Mouse (Mus musculus): Measurements from ENCODE around the gene Clp1. TPM values are rescaled to one million over a fixed set of nuclear protein-coding genes. Genes with fewer than 3 reads are reported as not detected.
"Not testable (repeated sequence)": the region's sequence is repeated elsewhere in the genome, so short reads cannot be mapped to it uniquely, and the experiment has no call there.

The Clp1 gene
- total RNA-seq, 2 experiments from 2014 or later = 13.4 to 15.3 TPM

DNA sequence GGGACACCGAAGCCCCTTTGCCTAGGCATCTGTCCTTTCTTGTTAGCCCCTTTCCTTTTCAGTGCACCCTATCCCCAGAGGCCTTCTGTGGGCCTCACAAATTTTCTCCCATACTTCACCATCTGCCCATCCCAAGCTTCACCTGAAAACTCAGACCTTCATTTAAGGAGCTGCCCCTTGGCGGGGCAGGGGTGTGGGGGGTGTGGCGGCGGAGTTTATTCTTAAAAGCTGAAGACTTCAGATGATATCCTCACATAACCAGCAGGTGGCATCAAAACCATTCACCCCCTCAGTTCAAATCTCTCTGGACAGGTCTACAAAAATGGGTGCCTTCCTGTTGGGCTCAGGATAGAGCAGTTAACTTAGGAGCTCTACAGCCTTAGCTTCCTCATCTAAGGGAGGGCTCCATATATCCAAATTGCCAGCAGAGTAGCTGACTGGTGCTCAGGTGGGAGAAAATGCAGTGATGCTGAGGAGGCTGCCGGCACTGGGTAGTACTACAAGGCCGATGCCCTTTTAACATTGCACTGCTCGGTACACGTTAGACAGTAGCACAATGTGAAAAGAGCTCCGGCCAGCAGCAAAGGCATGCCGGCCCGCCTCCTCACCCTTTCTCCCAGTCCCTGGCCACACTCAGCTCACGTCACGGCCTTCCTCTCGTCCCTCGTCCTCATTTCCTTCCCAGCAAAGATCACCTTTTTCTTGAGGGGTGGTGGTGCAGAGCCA is 13.6 kb upstream of the Clp1 start:
- DNase-seq (ENCODE audit: low spot score in 2 of 2) = no peak

DNA sequence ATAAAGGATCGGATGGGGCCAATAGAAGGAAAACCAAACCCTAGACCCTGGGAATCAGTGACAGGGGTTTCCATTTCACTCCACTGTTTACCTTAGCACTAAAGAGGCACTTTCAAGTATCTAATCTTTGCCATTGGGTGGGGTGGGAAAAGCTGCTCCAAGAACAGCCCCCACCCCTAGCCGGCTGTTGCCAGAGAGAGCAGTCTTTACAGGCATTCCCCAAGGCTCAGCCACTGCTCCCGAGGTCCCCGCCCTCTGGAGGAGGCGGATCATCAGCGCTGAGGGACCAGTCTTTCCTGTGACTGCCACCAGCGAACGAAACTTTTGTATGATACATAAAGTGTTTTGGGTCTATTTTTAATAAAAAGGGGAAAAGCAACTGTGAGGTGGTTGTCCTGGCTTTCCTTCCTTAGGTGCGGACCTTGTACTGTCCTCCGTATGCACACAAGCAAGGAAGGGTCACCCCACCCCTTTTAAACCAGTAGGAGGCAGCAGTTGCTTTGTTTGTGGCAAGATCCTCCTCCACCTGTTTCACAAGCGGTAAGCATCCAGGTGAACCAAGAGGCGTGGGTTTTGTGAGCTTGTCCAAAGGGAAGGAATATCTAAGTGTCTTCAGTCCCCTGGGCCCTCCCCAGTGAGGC is 11.2 kb upstream of the Clp1 start:
- no peak for DNase-seq (ENCODE audit: low spot score in 2 of 2)

DNA sequence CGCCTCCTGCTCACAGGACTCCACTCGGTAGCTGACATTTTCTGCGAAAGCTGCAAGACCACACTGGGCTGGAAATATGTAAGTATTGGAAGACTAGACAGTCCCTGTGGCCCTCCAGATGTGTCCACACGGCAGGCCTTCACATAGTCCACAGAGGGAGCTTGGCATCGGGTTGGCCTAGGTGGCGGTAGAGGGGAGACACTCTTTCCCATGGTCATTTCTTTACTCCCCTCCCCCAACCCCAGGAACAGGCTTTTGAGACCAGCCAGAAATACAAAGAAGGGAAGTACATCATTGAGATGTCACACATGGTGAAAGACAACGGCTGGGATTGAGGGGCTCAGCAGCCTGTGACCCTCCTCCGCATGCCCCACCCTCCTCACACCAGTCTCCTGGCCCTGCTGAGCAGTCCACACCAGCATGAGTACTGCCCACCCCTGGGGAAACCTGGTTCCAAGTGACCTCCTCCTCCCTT is 10.3 kb upstream of the Clp1 start:
- DNase-seq (ENCODE audit: low spot score in 2 of 2) = no peak

DNA sequence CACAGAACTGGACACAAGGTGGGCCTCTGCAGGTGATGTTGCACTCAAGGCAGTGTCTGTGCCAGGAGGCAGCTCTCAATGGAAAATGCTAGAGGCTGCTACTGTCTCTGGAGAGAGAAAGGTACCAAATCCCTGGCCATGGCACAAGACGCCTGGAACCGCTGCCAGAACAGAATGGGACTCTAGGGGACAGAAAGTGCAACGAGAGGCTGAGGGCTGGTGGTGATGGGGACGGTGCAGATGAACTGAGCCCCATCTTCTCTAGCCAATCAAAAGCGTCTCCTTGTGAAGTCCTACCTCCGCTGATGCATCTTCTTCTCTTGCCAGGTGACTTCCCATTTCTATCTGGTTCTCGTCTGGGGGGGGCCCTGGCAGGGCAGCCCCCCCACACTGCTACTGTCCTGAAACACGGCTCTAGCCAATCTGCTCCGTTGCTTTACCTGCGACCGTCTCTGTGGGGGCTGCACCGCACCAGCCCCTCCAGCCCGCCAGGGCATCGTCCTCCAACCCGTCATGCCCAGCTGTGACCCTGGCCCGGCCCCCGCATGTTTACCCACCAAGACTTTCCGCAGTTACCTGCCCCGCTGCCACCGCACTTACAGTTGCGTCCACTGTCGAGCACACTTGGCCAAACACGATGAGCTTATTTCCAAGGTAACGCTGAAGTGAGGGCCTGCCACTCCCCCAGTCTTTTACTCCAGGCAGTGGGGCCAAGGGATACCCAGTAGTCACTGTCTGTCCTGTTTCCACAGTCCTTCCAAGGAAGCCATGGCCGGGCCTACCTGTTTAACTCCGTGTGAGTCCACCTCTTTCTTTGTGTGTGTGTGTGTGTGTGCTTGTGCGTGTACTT is 9.4 kb upstream of the Clp1 start:
- DNase-seq (ENCODE audit: low spot score in 2 of 2) = no peak

DNA sequence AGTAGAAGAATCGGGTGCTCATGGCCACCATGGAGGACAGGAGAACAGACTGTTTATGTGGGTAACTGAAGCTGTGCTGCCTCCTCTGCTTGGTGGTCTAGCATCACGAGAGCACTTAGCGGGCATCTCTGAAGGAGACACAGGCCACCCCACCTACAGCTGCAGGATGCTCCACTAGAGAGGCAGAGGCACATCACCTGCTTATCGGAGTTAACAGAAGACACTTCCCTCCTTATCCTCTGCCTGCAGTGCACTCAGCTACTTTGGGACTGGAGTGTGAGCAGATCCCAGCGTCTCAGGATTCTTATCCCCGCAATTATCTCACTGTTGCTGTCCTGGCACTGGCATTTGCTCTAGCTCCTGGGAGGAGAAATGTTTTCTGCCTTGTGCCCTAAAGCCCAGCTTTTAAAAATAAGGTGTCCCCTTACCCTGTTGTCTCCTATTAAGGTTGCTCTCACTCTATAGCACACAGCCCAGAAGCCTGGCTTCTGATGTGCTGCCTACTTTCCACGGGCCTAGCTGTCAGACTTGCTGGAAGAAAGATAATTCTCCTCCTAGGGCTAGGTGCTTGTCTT is 8.3 kb upstream of the Clp1 start:
- DNase-seq (ENCODE audit: low spot score in 2 of 2) = no peak

DNA sequence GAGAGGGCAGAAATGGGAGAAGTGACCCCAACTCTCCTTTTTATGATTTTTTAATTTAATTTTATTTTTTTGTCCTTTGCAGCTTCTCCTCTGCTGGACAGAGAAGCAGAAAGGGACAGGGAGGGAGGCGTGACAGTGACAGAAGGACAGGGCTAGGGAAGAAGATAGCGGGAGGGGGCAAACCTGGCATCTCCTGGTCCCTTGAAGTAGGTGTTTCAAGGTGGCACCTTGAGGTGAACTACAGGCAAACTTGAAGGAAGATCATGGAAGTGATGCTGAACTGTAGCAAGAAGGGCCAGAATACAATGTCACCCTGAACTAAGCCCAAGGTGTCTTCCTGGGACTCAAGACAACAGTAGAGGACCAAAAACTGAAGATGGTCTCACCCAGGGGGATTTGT is 7.8 kb upstream of the Clp1 start:
- no peak for DNase-seq (ENCODE audit: low spot score in 2 of 2)

DNA sequence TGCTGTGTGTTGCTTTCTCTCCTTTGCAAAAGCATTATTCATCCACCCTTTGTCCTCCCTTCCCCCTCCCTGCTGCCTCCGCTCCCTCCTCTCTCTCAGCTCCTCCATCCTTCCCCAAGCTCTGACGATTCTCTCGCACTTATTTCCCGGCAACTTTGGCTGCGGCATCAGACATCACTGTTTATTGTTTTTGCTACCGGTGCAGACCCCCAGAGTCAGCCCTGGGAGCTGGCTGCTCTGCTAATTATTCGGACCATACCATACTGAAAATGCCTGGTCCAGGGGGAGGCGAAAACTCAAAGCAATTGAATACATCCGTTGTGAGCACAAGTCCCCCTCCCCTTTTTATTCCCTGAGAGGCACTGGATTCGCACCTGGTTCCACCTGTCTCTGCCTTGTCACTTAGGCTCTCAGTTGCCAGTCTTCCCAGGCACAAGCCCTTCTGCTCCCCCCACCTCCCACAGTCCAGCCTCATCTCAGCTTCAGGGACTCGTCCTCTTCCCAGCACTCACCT is 7.3 kb upstream of the Clp1 start:
- DNase-seq (ENCODE audit: low spot score in 2 of 2) = no peak

DNA sequence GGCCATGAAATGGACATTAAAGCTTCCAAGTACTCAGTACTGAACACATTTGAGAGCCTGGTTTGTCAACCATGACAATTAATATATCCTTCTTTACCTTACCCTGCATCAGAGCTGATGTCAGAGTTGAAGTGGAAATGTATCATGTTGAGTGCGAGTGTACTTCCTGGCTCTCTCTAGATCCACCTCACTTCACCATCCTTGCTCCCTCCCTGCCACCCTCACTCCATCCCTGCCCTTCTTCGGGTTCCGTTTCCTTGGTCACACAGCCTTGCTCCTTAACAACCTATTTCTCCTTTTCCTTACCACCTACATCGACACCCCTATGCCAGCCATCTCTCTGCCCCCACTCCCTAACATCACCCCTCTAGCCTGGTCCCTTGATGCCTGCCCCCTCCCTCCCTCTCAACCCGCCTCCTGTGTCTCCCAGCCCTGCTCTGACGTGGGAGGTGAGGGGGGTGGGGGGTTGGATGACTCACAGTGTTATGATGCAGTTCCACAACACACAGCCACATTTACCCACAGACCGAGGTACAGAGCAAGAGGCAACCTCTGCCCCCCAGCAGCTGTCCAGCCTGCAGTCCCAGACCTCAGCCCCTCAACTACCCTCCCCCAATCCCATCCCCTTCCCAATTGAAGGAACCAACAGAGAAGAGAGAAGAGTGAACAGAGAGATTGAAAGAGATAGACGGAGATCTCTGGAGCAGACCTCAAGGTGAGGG is 6.6 kb upstream of the Clp1 start, which contains the start of gene Ypel4:
TSS of gene Ypel4 (plus strand) at position 480 of the 722 bp plus-strand sequence.
- peak in 1 of 2 experiments; percentile 45 for DNase-seq (ENCODE audit: low spot score in 2 of 2)

DNA sequence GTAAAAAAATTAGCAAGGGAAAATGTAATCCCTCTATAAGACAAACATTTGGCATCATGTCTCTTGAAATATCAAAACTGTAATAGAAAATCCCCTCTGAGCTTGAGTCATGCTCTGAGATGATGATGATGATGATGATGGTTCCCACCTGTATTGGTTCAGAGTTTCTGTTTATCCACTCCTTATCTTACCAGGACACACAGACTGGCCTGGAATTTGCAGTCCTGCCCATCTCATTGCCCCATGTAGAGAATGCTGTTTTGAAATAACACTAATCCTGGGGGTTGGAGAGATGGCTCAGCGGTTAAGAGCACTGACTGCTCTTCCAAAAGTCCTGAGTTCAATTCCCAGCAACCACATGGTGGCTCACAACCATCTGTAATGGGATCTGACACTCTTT is 5.2 kb upstream of the Clp1 start:
- no peak for DNase-seq (ENCODE audit: low spot score in 2 of 2)

DNA sequence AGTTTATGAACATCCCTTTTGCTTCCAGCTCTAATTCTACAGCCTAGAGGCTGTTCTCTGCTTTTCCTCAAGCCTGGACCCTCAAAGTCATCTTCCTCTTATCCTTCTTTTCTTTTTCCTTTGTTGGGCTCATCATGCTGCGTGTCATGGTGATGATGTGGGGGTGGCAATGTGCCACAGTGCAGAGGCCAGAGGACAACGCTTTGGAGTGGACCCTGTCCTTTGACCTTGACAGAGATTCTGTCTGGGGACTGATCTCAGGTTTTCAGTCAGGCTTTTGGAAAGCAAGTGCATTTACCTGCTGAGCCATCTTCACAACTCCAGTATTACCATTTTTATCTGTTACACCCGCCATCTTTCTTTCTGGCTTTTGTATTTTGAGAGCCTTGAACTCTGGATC is 4.1 kb upstream of the Clp1 start:
- no peak for DNase-seq (ENCODE audit: low spot score in 2 of 2)

DNA sequence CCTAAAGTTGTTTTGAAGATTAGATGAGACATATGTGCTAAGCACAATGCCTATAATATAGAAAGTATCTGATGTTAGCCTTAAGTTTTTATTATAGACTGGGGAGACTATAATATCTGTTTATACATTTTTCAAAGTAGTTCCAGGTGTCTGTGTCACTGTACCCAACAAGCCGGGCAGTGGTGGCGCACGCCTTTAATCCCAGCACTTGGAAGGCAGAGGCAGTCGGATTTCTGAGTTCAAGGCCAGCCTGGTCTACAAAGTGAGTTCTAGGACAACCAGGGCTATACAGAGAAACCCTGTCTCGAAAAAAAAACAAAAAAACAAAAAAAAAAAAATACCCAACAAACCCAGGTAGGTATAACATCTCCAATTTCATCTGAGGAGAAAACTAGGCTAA is 1.0 kb upstream of the Clp1 start:
- not testable (repeated sequence) for DNase-seq (ENCODE audit: low spot score in 2 of 2)

DNA sequence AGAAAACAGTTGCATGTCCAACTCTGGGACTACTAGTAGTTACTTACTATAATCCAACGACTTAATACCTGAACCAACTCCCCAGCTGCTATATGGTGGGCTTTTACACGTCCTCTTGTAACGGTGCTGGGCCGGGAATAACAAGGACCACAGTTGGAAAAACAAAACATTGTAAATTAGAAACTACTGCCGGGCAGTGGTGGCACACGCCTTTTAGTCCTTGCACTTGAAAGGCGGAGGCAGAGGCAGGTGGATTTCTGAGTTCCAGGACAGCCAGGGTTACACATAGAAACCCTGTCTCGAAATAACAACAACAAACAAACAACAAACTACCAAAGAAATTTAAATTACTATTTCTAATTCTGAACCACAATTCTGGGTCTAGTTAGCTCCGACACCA is 434 bp downstream of the Clp1 start:
- no peak for DNase-seq (ENCODE audit: low spot score in 2 of 2)

DNA sequence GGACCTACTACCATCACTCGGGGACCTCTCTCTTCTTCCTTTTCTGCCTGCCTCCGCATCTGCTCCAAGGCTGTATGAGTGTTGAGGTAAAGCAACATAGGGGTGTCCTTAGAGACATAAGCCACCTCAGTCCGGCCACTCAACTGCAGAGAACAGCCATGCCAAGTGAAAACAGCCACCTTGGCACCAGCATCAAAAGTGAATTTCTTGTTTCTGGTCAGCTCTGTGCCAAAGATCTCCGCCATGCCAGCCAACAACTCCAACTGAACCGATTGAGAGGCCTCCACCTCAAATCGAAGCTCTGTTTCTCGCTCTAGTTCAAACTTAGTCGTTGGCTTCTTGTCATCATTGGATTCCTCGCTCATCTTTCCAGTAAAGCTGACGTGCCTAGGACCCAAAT is 1.4 kb downstream of the Clp1 start:
- DNase-seq (ENCODE audit: low spot score in 2 of 2) = no peak

DNA sequence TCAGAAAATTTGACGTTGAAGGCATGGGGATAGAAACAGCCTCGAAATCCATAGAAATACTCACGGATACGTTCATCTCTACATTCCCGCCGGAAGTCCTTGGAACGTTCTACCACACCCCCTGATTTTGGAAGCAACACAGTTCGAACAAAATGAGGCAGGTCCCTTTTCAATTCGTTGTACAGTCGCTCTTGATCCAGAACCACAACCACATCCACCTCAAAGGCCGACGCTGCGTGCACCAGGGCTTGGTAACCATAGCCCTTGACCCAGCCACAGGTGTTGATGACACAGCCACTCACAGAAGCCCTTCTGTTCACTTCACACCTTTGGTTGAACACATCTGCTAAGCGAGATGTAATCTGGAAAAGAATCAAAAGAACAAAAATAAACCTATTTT is 3.3 kb downstream of the Clp1 start:
- no peak for DNase-seq (ENCODE audit: low spot score in 2 of 2)

DNA sequence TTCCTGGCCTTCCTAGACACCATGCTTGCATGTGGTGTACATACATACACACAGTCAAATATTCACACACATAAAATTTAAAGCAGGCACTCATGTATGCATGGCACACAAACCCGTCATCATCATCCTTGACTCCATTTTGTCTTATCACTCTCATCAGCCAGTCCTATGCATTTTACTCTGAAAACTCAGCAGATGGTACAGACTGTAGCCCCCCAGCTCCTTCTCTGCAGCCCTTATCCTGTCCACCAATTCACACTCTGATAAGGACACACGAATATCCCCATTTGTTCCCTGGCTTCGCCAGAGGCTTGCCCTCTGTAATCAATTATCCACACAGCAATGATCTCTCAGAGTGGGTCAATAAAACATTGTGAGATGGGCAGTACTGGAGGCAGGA is 6.0 kb downstream of the Clp1 start:
- no peak for DNase-seq (ENCODE audit: low spot score in 2 of 2)

DNA sequence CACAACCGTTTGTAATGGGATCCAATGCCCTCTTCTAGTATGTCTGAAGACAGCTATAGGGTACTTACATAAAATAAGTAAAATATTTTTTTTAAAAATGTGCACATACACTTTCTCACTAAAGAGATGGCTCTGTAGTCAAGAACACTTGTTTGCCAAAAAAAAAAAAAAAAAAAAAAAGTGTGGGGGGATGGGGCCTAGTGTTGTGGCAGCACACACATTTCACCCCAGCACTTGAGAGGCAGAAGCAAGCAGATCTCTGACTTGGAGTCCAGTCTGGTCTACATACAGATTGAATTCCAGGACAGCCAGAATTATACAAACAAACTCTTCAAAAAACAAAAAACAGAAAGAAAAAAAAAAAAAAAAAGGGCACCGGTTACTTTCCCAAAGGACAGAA is 6.4 kb downstream of the Clp1 start:
- no peak for DNase-seq (ENCODE audit: low spot score in 2 of 2)

DNA sequence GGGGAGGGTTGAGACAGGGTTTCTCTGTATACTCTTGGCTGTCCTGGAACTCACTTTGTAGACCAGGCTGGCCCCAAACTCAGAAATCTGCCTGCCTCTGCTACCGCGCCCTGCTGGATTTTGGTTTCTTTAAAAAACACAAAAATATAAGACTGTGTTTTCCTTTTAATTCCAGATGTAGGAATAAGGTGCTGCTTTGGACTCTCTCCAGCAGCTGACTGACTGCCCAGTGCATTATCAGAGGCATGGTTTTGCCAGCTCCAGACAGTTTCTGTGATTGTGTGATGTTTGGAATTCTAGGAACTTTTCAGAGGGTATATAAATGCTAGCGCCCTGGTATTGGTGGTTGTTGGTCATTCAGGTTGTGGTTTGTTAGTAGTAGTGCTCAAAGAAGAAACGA is 9.8 kb downstream of the Clp1 start:
- DNase-seq (ENCODE audit: low spot score in 2 of 2) = no peak

DNA sequence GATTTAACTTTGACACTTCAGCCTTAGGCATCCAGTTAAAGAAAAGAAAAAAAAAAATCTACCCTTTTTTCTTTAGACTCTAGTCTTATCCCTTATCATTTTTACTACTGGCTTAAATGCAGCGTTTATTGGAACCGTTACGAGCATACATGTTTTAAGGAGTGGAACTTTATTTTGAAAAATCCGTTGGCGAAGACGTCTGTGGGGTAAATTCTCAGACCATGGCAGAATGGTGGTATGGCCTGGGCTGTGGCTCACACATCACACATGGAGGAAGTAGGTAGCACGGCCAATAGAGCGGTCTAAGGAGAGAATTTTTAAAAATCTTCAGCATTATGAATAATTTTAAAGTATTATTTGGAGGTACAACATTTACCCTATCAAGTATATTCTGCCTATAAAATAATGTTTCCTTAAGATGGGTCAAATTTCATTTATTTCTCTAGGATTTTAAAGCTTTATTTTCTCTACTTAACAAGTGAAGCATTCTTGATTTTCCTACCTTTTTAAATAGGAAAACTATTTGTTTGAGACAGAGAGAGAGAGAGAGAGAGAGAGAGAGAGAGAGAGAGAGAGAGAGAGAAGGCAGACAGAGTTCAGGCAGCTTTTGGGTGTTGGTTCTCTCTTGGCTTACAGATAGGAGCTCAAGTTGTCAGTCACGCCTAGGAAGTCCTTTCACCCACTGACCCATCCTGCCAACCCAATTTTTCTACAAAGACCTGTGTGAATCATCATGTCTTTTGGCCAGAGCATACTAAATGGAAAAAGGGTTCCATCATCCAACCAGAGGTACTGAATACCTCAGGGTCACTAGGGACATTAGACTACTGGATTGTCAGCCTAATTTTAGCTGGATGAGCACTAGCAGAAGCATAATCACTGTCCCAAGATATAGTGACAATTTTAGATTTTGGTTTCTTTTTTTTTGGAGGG is 10.5 kb downstream of the Clp1 start:
- DNase-seq (ENCODE audit: low spot score in 2 of 2) = no peak

DNA sequence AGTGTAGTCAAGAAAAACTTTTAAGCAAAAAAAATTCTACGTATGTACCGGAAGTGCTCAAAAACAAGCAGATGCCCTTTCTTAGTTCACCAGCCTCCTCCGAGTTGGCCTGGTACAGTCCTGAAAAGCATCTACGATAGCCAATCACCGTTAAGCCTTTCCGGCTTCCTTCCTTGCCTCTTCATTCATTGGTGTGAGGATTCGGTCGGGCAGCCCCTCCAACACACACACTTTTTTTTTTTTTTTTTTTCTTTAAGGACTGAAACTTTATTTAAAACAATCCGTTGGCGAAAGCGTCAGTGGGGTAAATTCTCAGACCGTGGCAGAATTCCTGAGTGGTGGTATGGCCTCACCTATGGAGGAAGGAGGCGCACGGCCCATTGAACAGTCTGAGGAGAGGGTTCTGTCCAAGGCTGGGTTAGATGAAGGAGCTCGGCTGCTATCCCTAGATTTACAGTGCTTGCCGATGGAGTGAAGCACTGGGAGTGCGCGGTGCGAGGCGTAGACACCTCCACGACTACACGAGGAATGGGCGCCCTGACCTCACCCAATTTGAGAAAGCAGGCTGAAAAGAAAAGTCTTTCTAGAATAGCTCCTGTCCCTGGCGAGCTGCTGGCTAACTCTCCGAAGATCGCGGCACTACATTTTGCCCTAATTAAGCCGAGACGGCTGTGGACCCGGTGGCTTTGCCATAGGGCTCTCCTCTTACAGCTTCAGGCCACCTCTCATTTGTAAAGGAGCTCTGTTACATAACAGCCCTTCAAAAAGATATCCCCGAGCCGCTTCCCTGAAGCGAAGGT is 11.4 kb downstream of the Clp1 start:
- DNase-seq (ENCODE audit: low spot score in 2 of 2) = peak; percentile 51 to 61

Measured in adrenal gland, adult 18-20 months (tissue).